Mouse (Mus musculus) cerebellum, adult 2 months (tissue): Measurements from ENCODE around the gene Cyp2w1. TPM values are rescaled to one million over a fixed set of nuclear protein-coding genes. Genes with fewer than 3 reads are reported as not detected.
A peak's percentile ranks its signal among the peaks of the same experiment; 100 is the strongest.

Experiments
- DNase-seq, 2 experiments: peaks; one replicate each; pipeline ENCODE4 v3.0.0; 2021
- H3K27ac ChIP-seq: fragments of 200-500 bp; 2 replicates; pipeline ENCODE4 v1.5.1; 2012; ENCODE audit warnings: low read length, control low read depth, inconsistent platforms; ENCODE audit not compliant: insufficient read depth
- H3K27me3 ChIP-seq: fragments of 200-500 bp; 2 replicates; pipeline ENCODE4 v1.6.1; 2012; ENCODE audit warnings: inconsistent platforms, mild to moderate bottlenecking, low read length, moderate library complexity; ENCODE audit not compliant: control insufficient read depth, insufficient read depth
- H3K4me1 ChIP-seq: fragments of 200-500 bp; 2 replicates; pipeline ENCODE4 v1.6.1; 2011; ENCODE audit warnings: low read length; ENCODE audit not compliant: control insufficient read depth, insufficient read depth
- H3K4me3 ChIP-seq: fragments of 200-500 bp; replicated peaks from 2 replicates; pipeline ENCODE3; 2011; ENCODE audit warnings: mild to moderate bottlenecking, low read depth, low read length, control low read depth; ENCODE audit not compliant: insufficient read depth
- CTCF ChIP-seq: fragments of 200-500 bp; IDR thresholded peaks from 2 replicates; pipeline ENCODE4 v1.5.1; 2011; ENCODE audit warnings: low read depth, mild to moderate bottlenecking, control low read depth, low read length, moderate library complexity, borderline replicate concordance; ENCODE audit not compliant: insufficient read depth
- POLR2A ChIP-seq: fragments of 200-500 bp; IDR thresholded peaks from 2 replicates; pipeline ENCODE4 v1.6.1; 2011; ENCODE audit warnings: low read length, control low read depth, borderline replicate concordance; ENCODE audit not compliant: insufficient read depth
- WGBS: fragments of 180-500 bp; shearing (Covaris S2); methylation state at CpG from one replicate; pipeline ENCODE4 v1.1.7; 2018; 5-methylcytosine and 5-hydroxymethylcytosine counted together
- polyA plus RNA-seq: library from polyadenylated mRNA; depleted of rRNA; stranded (reverse); fragments of >200 nt; gene quantifications from 2 replicates; pipeline ENCODE4 v1.2.3, GENCODE M21; 2012

The Cyp2w1 gene
- polyA plus RNA-seq, 1 experiment, result not detected

GRCm38 (mm10) chr5:139382760-139383159, 30.3 kb downstream of the Cyp2w1 start:
- TF ChIP-seq POLR2A, result peak; percentile 25; the same call in 1 of the 2 replicates
- TF ChIP-seq CTCF, result no peak
- DNase-seq, result peak in 1 of 2 experiments; percentile 33
- 0 out of 2 replicates have a peak overlapping the region, but pooled peaks have one; percentile 15 for H3K27ac ChIP-seq
- H3K4me3 ChIP-seq, result no peak overlapping the region
- H3K27me3 ChIP-seq, result no peaks in the 10 kb centered on the region
- peaks cover 19% of the 10 kb centered on the region for H3K4me1 ChIP-seq
- WGBS, result 45% methylated on average over 8 of the region's 8 CpGs

DNA sequence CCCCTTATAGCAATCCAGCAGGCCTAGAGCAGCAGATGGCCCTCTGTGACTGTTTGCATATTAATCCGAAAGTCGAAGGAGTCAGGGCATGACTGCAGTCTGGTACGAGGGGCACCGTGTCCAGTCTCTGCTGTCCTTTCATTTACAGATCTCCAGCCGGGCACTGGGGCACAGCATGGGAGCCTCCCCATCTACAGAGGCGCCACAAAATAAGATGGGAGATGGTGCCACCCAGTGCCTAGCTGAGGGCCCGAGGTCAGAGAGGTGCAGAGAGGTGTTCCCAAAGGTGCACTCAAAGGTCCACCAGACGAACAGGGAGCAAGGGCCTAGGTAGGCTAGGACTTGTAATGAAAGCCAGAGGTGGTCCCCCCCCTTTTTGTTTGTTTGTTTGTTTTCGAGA, 30.8 kb downstream of the Cyp2w1 start:
- DNase-seq, result no peak
- 0 out of 2 replicates have a peak overlapping the region, but pooled peaks have one; percentile 15 for H3K27ac ChIP-seq
- no peak overlapping the region for H3K4me3 ChIP-seq
- no peaks in the 10 kb centered on the region for H3K27me3 ChIP-seq
- TF ChIP-seq CTCF (no peak), POLR2A (no peak)
- H3K4me1 ChIP-seq, result peaks cover 23% of the 10 kb centered on the region
- WGBS, result 53% methylated on average over 9 of the region's 9 CpGs

DNA sequence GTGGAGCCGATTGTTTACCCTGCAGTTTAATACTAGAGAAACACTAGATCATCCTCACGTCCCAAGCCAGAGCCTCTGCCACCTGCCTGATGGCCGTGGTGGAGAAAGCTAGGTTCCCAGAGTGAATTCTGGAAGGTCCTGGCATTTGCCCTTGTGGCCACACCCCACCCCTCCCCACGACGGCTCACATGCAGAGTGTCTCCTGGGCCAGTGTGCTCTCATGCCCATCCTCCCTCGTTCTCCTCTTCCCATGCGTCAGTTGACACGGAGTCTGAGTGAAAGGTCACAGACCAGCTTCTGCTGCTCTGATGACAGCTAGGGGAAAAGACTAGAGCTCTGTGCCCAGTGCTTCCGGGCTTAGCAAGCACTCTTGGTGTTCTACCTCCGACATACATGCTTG, 32.1 kb downstream of the Cyp2w1 start:
- H3K4me3 ChIP-seq, result no peak overlapping the region
- H3K27ac ChIP-seq, result no peak overlapping the region
- DNase-seq, result no peak
- WGBS, result 53% methylated on average over 10 of the region's 10 CpGs
- peaks cover 32% of the 10 kb centered on the region for H3K4me1 ChIP-seq
- TF ChIP-seq POLR2A (no peak), CTCF (no peak)
- no peaks in the 10 kb centered on the region for H3K27me3 ChIP-seq

GRCm38 (mm10) chr5:139386047-139386446, 33.6 kb downstream of the Cyp2w1 start:
- H3K27me3 ChIP-seq, result no peaks in the 10 kb centered on the region
- H3K4me3 ChIP-seq, result no peak overlapping the region
- H3K27ac ChIP-seq, result no peak overlapping the region
- no peak for DNase-seq
- TF ChIP-seq CTCF (no peak), POLR2A (no peak)
- 93% methylated on average over 5 of the region's 5 CpGs for WGBS
- peaks cover 37% of the 10 kb centered on the region for H3K4me1 ChIP-seq

DNA sequence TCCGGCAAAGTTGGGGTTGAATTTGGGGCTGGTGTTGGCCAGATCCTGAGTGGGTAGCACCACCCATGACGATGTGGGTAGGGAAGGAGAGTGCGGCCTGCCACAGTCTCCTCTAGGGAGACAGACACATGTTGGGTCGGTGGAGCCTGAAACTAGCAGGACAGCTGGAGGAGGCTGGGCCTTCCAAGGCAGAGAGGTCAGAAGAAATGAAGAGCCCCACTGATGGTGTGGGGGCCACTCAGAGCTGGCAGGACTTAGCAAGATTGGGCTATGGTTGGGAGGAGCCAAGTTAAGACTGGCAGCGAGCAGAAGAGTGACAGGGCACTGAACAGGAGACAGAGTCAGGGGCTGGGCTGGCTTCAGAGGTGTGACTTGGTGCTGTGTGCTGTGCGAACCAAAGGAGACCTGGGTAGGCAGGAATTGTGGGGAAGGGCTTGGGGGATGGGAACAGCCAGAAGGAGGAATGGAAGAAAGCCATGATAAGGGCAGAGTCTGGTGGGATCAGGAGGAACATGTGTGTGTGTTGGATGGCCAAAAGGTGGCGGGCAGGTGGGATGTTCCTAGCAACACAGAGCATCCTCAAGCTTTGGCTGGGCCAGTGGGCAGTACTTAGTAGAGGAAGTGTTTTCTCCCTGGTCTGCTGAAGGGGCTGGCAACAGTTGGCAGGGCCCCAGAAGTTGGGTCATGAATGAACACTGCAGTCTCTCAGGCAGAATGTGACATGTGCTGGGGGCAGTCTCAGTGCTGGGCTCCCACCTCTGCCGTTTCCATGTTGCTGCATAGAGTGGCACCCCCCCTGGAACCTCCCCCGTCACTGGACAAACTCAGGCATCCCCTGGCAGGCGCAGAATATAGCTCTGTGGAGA, 35.1 kb downstream of the Cyp2w1 start:
- WGBS, result 66% methylated on average over 10 of the region's 10 CpGs
- Histone ChIP-seq H3K27me3 (no peaks in the 10 kb centered on the region), H3K4me1 (peaks cover 40% of the 10 kb centered on the region), H3K27ac (peak overlapping the region; percentile 35; the same call in 1 of the 2 replicates), H3K4me3 (no peak overlapping the region)
- no peak for DNase-seq
- TF ChIP-seq POLR2A (no peak), CTCF (no peak)

DNA sequence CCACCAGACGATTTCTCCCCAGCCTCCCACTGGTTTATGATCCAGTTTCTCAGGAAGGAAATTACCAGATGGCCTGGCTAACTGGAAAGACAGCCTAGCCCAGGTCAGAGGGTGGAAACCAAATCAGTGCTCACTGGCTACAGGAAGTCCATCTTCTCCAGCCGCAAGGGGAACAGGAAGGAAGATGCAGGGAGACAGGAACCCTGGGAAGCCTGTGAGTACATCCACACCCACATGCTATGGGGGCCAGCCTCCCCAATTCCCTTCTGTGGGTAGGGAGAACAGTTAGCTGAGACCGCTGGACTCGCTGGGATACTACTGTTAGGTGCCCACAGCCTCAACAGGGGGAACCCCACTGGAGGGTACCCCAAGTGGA, 35.8 kb downstream of the Cyp2w1 start:
- 0 out of 2 replicates have a peak overlapping the region, but pooled peaks have one; percentile 5 for H3K27ac ChIP-seq
- no peak overlapping the region for H3K4me3 ChIP-seq
- peaks cover 39% of the 10 kb centered on the region for H3K4me1 ChIP-seq
- DNase-seq, result peak in 1 of 2 experiments; percentile 12
- TF ChIP-seq CTCF, result no peak
- no peak for TF ChIP-seq POLR2A
- H3K27me3 ChIP-seq, result no peaks in the 10 kb centered on the region
- WGBS, result 51% methylated on average over 4 of the region's 4 CpGs

DNA sequence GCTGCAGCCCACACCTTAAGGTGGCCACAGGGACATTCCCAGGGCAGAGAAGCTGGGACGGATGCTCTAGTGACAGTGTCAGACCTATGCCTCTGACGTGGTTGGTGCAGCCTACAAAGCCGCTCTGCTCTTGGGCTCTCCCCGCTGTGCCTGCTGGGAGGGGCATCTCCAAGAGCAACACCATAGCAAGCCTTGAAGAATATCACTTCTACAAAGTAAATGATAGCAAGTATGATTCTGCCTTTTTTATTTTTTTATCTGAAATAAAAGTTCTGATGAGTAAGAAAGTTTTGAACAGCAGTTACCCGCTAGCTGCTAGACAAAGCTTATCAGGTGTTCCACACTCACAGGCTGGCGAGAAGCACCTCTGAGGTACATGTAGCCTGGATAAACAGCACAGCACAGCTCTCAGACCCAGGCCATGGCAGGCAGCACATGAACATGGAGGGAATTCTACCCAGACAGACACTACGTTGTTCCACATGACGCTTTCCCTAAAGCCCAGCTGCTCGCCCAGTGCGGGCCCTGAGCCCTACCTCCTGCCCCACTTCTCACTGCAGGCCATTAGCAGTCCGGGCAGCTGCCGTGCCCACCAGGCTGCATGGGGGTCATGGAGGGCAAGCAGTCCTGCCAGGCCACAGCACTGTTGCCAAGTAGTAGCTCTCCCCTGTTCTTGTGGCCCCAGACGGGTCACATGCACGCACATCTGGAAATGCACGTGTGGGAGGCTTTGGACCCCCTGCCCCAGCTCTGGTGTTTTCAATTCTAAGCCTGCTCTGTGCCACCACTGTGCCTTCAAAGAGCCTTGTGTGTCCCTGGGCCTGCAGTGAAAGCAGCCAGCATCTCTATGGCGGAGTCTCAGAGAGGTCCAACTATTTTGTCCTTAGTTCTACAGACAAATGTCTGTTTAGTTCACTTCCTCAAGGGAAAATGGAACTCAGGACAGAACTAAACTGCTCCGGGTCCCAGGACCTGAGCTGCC, 36.6 kb downstream of the Cyp2w1 start:
- Histone ChIP-seq H3K27ac (peak overlapping the region; percentile 61), H3K4me1 (peaks cover 37% of the 10 kb centered on the region), H3K4me3 (no peak overlapping the region), H3K27me3 (no peaks in the 10 kb centered on the region)
- DNase-seq, result no peak
- TF ChIP-seq POLR2A (no peak), CTCF (no peak)
- WGBS, result 55% methylated on average over 17 of the region's 17 CpGs
